Mouse (Mus musculus) lung, postnatal 0 days (tissue): Measurements from ENCODE around the gene Gpc3.

Source experiments
- CTCF ChIP-seq: IDR thresholded peaks from 2 replicates; pipeline ENCODE4 v1.5.1; 2016; ENCODE audit warnings: antibody characterized with exemption, mild to moderate bottlenecking
- EP300 ChIP-seq: IDR thresholded peaks from 2 replicates; pipeline ENCODE4 v1.6.1; 2016; ENCODE audit warnings: antibody characterized with exemption, mild to moderate bottlenecking, control low read depth

GRCm38 (mm10) chrX:52282070-52282469, 331.7 kb downstream of the Gpc3 start:
- TF ChIP-seq CTCF (no peak), EP300 (no peak)
